Mouse (Mus musculus) kidney, postnatal 0 days (tissue): ENCODE results near the gene Syne4. TPM values are rescaled to one million over a fixed set of nuclear protein-coding genes. Genes with fewer than 3 reads are reported as not detected.

Experiments
- ATAC-seq: fragments of 200-750 bp; cut with Nextera tagmentation; replicated peaks from 2 replicates; pipeline ENCODE4 v1.8.0; 2017; ENCODE audit warnings: low read depth, moderate number of reproducible peaks, moderate TSS enrichment, moderate library complexity; ENCODE audit not compliant: low FRiP score
- DNase-seq: peaks from one replicate; pipeline ENCODE4 v3.0.0-alpha.2; 2016; ENCODE audit warnings: low spot score
- H3K27ac ChIP-seq: fragments of 300-500 bp; sonication (generic); 2 replicates; pipeline ENCODE4 v1.5.1; 2014; ENCODE audit warnings: mild to moderate bottlenecking
- H3K27me3 ChIP-seq: fragments of 300-500 bp; sonication (generic); 2 replicates; pipeline ENCODE4 v1.6.1; 2014; ENCODE audit warnings: low read length, mixed read lengths; ENCODE audit not compliant: insufficient read depth
- H3K36me3 ChIP-seq: fragments of 300-500 bp; sonication (generic); 2 replicates; pipeline ENCODE4 v1.6.1; 2014; ENCODE audit warnings: low read length, mixed read lengths; ENCODE audit not compliant: insufficient read depth
- H3K4me1 ChIP-seq: fragments of 300-500 bp; sonication (generic); replicated peaks from 2 replicates; pipeline ENCODE4 v1.6.1; 2014; ENCODE audit warnings: antibody characterized with exemption, low read length, mixed read lengths; ENCODE audit not compliant: insufficient read depth
- H3K4me2 ChIP-seq: fragments of 300-500 bp; sonication (generic); 2 replicates; pipeline ENCODE4 v1.6.1; 2014; ENCODE audit warnings: mild to moderate bottlenecking, low read length, moderate library complexity, mixed read lengths
- H3K4me3 ChIP-seq: fragments of 300-500 bp; sonication (generic); replicated peaks from 2 replicates; pipeline ENCODE4 v1.5.1; 2014; ENCODE audit warnings: low read depth, low read length
- H3K9ac ChIP-seq: fragments of 300-500 bp; sonication (generic); 2 replicates; pipeline ENCODE4 v1.6.1; 2014; ENCODE audit warnings: low read depth, low read length
- H3K9me3 ChIP-seq: fragments of 300-500 bp; sonication (generic); replicated peaks from 2 replicates; pipeline ENCODE4 v1.6.1; 2016; ENCODE audit warnings: low read length, inconsistent platforms, mixed read lengths
- CTCF ChIP-seq: IDR thresholded peaks from 2 replicates; pipeline ENCODE4 v1.5.1; 2016; ENCODE audit warnings: antibody characterized with exemption, low read depth, mild to moderate bottlenecking, moderate library complexity
- WGBS: fragments of 180-500 bp; shearing (Covaris S2); extraction: QIAGEN DNeasy Blood & Tissue Kit; methylation state at CpG from one replicate; pipeline ENCODE4 v1.1.7; 2014; 5-methylcytosine and 5-hydroxymethylcytosine counted together
- polyA plus RNA-seq: library from polyadenylated mRNA; unstranded; fragments of >200 nt; fragmentation: Nextera tagmentation; extraction: Ambion mirVana; gene quantifications from 2 replicates; pipeline ENCODE4 v1.2.1, GENCODE M21; 2015

Gene Syne4
- polyA plus RNA-seq, 1 experiment from 2014 or later, result 79.0 TPM

DNA sequence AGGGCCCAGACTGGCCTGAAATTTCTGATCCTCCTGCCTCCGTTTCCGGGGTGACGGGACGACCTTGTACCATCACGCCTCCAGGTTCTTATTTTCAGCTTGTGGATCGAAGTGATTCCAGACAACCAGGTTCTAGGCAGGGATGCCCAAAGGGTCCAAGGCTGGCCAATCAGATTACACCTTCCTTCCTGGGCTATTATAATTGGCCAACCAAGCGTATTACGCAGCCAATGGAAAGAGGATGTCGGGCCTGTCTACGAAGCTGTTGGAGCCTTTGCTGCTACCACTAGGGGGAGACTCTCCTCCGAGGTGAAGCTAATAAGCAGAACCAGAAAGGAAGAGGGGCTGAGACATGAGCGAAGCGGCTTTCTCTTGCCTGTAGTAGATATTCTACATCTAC lies 17.3 kb downstream of the Syne4 start:
- DNase-seq (peak; percentile 97), ATAC-seq (peak; percentile 76)
- Histone ChIP-seq H3K9me3 (no peaks in the 10 kb centered on the region), H3K9ac (no peak overlapping the region), H3K4me3 (no peak overlapping the region), H3K27ac (no peak overlapping the region), H3K36me3 (no peaks in the 10 kb centered on the region), H3K4me2 (no peak overlapping the region), H3K27me3 (no peaks in the 10 kb centered on the region; the same call in 1 of the 2 replicates), H3K4me1 (0 out of 2 replicates have a peak, but pooled peaks cover 5% of the 10 kb centered on the region)
- 9% methylated on average over 13 of the region's 13 CpGs for WGBS
- TF ChIP-seq CTCF, result peak; percentile 96

DNA sequence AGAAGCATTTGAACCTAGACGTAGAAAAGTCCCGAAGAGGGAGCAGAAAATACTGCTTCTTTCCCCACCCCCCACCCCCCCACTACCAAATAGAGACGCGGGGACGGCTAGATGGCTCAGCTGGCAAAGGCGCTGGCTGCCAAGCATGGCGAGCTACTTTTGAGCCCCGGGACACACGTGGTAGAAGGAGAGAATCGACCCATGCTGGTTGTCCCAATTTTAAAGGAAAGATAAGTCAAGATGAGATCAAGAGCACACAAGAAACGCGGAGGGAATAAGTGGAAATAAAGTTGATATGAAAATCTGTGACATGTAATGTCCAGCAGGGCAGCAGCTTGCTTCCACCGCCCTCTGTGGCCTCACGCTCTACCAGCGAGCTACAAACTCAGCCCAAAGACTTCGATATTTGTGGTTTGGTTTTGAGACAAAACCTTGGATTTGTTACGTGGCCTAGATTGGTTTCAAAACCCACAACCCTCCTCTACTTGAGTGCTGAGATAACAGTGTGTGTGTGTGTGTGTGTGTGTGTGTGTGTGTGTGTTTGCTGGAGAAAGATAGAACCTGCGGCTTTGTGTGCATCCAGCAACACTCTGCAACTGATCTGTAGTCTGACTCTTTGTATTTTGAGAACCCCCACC lies 18.1 kb downstream of the Syne4 start:
- WGBS, result 65% methylated on average over 18 of the region's 18 CpGs
- no peaks in the 10 kb centered on the region for H3K36me3 ChIP-seq
- no peak overlapping the region for H3K9ac ChIP-seq
- H3K4me1 ChIP-seq, result no peaks in the 10 kb centered on the region
- DNase-seq (no peak), ATAC-seq (no peak)
- TF ChIP-seq CTCF, result no peak
- H3K4me3 ChIP-seq, result no peak overlapping the region
- no peaks in the 10 kb centered on the region; the same call in 1 of the 2 replicates for H3K27me3 ChIP-seq
- no peak overlapping the region for H3K27ac ChIP-seq
- no peaks in the 10 kb centered on the region for H3K9me3 ChIP-seq
- no peak overlapping the region for H3K4me2 ChIP-seq

GRCm38 (mm10) chr7:30333436-30333835 lies 18.8 kb downstream of the Syne4 start:
- Histone ChIP-seq H3K9ac (no peak overlapping the region), H3K9me3 (no peaks in the 10 kb centered on the region), H3K36me3 (no peaks in the 10 kb centered on the region), H3K4me1 (no peaks in the 10 kb centered on the region), H3K4me3 (no peak overlapping the region), H3K27ac (no peak overlapping the region), H3K27me3 (no peaks in the 10 kb centered on the region; the same call in 1 of the 2 replicates), H3K4me2 (no peak overlapping the region)
- ATAC-seq, result no peak
- TF ChIP-seq CTCF, result no peak
- peak; percentile 29 for DNase-seq
- 25% methylated on average over 4 of the region's 4 CpGs for WGBS

DNA sequence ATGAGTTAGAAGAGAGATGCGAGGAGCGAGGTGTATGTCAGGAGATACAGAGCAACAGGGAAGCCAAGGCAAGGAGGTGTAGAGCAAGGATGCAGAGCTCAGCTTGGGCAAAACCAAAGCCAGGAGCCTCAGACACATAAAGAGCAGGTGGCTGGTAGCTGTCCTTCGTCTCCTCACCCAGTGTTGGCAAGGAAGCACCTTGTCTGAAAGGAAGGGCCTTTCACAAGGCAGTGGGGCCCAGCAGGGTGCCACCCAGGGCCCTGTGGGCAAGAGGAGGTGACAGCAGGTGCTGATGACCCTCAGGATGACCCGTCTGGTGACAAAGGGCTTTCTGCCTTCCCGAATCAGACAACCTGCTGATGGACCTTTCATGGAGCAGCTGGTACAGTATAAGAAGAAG lies 20.0 kb downstream of the Syne4 start:
- ATAC-seq, result no peak
- H3K4me3 ChIP-seq, result no peak overlapping the region
- 66% methylated on average over 5 of the region's 5 CpGs for WGBS
- H3K9me3 ChIP-seq, result no peaks in the 10 kb centered on the region
- no peaks in the 10 kb centered on the region for H3K4me1 ChIP-seq
- no peak overlapping the region for H3K4me2 ChIP-seq
- no peaks in the 10 kb centered on the region; the same call in 1 of the 2 replicates for H3K27me3 ChIP-seq
- DNase-seq, result no peak
- H3K36me3 ChIP-seq, result no peaks in the 10 kb centered on the region
- no peak overlapping the region for H3K27ac ChIP-seq
- TF ChIP-seq CTCF, result no peak
- no peak overlapping the region for H3K9ac ChIP-seq

DNA sequence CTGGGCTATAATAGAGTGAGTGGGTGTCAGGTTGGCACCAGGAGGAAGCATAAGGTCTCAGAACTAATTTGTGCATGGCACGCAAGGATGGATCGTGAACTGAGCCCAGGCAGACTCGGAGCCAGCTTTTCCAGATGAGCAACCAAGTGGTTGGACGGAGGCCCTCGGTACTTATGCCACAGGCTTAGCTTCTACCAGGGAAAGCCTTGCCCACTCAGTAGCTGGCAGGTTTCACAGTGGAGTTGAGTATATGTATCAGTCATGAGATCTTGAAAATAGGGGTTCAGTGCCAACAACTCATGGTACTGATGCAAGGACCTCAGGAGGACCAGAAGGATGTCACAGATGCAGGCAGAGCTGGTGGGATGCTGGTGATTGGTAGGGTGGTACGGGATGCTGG lies 21.1 kb downstream of the Syne4 start:
- ATAC-seq, result no peak
- no peaks in the 10 kb centered on the region for H3K36me3 ChIP-seq
- no peak overlapping the region for H3K4me2 ChIP-seq
- no peak for DNase-seq
- WGBS, result 46% methylated on average over 6 of the region's 6 CpGs
- H3K4me1 ChIP-seq, result no peaks in the 10 kb centered on the region
- H3K27me3 ChIP-seq, result no peaks in the 10 kb centered on the region; the same call in 1 of the 2 replicates
- H3K27ac ChIP-seq, result no peak overlapping the region
- no peak overlapping the region for H3K9ac ChIP-seq
- H3K9me3 ChIP-seq, result no peaks in the 10 kb centered on the region
- no peak overlapping the region for H3K4me3 ChIP-seq
- no peak for TF ChIP-seq CTCF

DNA sequence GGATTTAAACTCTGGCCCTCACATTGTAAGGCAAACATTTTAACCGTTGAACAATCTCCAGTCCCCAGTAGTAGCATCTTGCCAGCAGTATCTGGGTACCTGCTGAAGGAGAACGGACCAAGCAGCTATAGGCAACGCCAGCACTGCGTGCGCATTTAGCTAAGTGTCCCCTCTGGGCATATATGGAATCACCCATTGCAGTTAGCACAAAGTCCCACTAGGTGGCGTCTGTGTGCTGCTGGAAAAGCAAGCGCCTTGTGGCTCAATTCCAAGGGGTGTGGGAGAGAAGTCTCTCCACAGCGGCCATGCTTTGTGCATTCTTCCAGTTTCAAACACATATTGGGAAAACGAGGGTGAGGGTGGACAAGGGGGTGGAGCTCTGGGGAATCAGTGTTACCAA lies 21.8 kb downstream of the Syne4 start:
- Histone ChIP-seq H3K4me1 (no peaks in the 10 kb centered on the region), H3K27me3 (no peaks in the 10 kb centered on the region; the same call in 1 of the 2 replicates), H3K9me3 (no peaks in the 10 kb centered on the region), H3K27ac (no peak overlapping the region), H3K36me3 (no peaks in the 10 kb centered on the region), H3K9ac (no peak overlapping the region), H3K4me2 (no peak overlapping the region), H3K4me3 (no peak overlapping the region)
- peak; percentile 91 for DNase-seq
- peak; percentile 44; the same call in 1 of the 2 replicates for ATAC-seq
- TF ChIP-seq CTCF, result peak; percentile 93
- 6% methylated on average over 9 of the region's 9 CpGs for WGBS
